Mouse (Mus musculus) 416B (cell line): Measurements from ENCODE around the gene Rnf169.

Source experiments
- DNase-seq: peaks from one replicate; pipeline ENCODE4 v3.0.0; 2011; ENCODE audit warnings: low read depth

Gene Rnf169

GRCm38 (mm10) chr7:99892351-99892750 is 87.9 kb downstream of the Rnf169 start:
- DNase-seq: no peak

GRCm38 (mm10) chr7:99891471-99891870 is 88.8 kb downstream of the Rnf169 start:
- DNase-seq: peak; percentile 76

- no peak for DNase-seq
These were observed 90.0 kb downstream of the Rnf169 start for GRCm38 (mm10) chr7:99890168-99890755.

GRCm38 (mm10) chr7:99889175-99889880 is 90.9 kb downstream of the Rnf169 start:
- peak; percentile 77 for DNase-seq

GRCm38 (mm10) chr7:99887743-99888142 is 92.5 kb downstream of the Rnf169 start:
- DNase-seq: peak; percentile 68

- peak; percentile 77 for DNase-seq
These were observed 93.0 kb downstream of the Rnf169 start for GRCm38 (mm10) chr7:99887230-99887735.

- DNase-seq: no peak
These were observed 102.0 kb downstream of the Rnf169 start for GRCm38 (mm10) chr7:99878254-99878653.

- peak; percentile 86 for DNase-seq
These were observed 103.9 kb downstream of the Rnf169 start for GRCm38 (mm10) chr7:99876345-99876744.

- no peak for DNase-seq
These were observed 104.4 kb downstream of the Rnf169 start for GRCm38 (mm10) chr7:99875891-99876290.

GRCm38 (mm10) chr7:99873965-99874364 is 106.3 kb downstream of the Rnf169 start:
- no peak for DNase-seq
